Mouse (Mus musculus) bone marrow, adult 2 months (tissue): Measurements from ENCODE around the gene Tmem255a.
"Not testable (repeated sequence)": the region's sequence is repeated elsewhere in the genome, so short reads cannot be mapped to it uniquely, and the experiment has no call there.

Experiments used
- CTCF ChIP-seq: fragments of 200-500 bp; IDR thresholded peaks from 2 replicates; pipeline ENCODE4 v1.5.1; 2011; ENCODE audit warnings: low read length, control low read depth; ENCODE audit not compliant: control insufficient read depth, insufficient read depth
- POLR2A ChIP-seq: fragments of 200-500 bp; IDR thresholded peaks from 2 replicates; pipeline ENCODE4 v1.6.1; 2011; ENCODE audit warnings: low read depth, mild to moderate bottlenecking, control low read depth, low read length, borderline replicate concordance; ENCODE audit not compliant: control insufficient read depth

- TF ChIP-seq POLR2A, CTCF: not testable (repeated sequence)
Observed at GRCm38 (mm10) chrX:38179891-38180310, 72.3 kb downstream of the Tmem255a start.
